Mouse (Mus musculus): ENCODE measurements around the gene Snrnp27.
A peak's percentile ranks its signal among the peaks of the same experiment; 100 is the strongest.

GRCm38 (mm10) chr6:86636495-86636894, 47.8 kb downstream of the Snrnp27 start:
- TF ChIP-seq CTCF (IDR thresholded peaks at IDR 0.05; ENCODE audit: low read depth), result no peak
- TF ChIP-seq EP300 (IDR thresholded peaks at IDR 0.05; ENCODE audit: low read depth), result peak; percentile 34; the same call in 1 of the 2 replicates

Measured in heart, postnatal 0 days (tissue).